Mouse (Mus musculus): ENCODE data around the gene Agxt2.

GRCm38 (mm10) chr15:10421785-10422144 is 63.4 kb downstream of the Agxt2 start:
- TF ChIP-seq POLR2A (IDR thresholded peaks at IDR 0.05; ENCODE audit: insufficient read depth, low read length) (no peak), CTCF (IDR thresholded peaks at IDR 0.05; ENCODE audit: low read depth, low read length) (no peak)
